Mouse (Mus musculus) gastrocnemius, adult 18-20 months (tissue): ENCODE measurements around the gene Kcnj1. TPM values are rescaled to one million over a fixed set of nuclear protein-coding genes. Genes with fewer than 3 reads are reported as not detected.

ENCODE experiments used
- DNase-seq: peaks from one replicate; pipeline ENCODE4 v3.0.0; 2021; ENCODE audit warnings: low spot score
- total RNA-seq, 2 experiments: library from RNA; stranded (reverse); gene quantifications; 2 replicates each; pipeline ENCODE4 v1.2.3; 2021

The Kcnj1 gene
- total RNA-seq, 2 experiments from 2014 or later: not detected

- no peak for DNase-seq
Measured at GRCm38 (mm10) chr9:32394761-32395161, 22.5 kb downstream of the Kcnj1 start.

DNA sequence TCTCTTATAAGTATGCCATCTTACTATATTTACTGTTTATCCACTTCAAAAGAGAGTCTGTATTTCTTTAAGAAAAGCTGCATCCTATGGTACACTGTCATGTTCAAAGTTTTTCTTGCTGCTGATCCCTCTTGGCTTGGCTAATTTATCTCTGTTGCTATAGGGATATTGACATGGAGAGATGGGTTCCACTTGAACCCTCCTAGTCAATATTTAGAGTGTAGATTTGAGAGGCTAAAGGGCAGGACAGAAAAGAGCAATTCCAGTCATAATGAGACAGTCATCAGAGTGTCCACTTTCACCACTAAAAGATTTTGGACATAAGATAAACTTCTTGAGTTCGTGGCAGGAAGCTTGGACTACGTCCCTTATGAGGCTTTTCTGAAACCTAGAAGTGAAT is 27.9 kb downstream of the Kcnj1 start:
- DNase-seq: no peak

GRCm38 (mm10) chr9:32400662-32401161 is 28.4 kb downstream of the Kcnj1 start:
- DNase-seq: no peak

- peak; percentile 39 for DNase-seq
Measured at GRCm38 (mm10) chr9:32405191-32405925, 33.1 kb downstream of the Kcnj1 start.

- DNase-seq: no peak
Measured at GRCm38 (mm10) chr9:32408730-32409059, 36.4 kb downstream of the Kcnj1 start.

DNA sequence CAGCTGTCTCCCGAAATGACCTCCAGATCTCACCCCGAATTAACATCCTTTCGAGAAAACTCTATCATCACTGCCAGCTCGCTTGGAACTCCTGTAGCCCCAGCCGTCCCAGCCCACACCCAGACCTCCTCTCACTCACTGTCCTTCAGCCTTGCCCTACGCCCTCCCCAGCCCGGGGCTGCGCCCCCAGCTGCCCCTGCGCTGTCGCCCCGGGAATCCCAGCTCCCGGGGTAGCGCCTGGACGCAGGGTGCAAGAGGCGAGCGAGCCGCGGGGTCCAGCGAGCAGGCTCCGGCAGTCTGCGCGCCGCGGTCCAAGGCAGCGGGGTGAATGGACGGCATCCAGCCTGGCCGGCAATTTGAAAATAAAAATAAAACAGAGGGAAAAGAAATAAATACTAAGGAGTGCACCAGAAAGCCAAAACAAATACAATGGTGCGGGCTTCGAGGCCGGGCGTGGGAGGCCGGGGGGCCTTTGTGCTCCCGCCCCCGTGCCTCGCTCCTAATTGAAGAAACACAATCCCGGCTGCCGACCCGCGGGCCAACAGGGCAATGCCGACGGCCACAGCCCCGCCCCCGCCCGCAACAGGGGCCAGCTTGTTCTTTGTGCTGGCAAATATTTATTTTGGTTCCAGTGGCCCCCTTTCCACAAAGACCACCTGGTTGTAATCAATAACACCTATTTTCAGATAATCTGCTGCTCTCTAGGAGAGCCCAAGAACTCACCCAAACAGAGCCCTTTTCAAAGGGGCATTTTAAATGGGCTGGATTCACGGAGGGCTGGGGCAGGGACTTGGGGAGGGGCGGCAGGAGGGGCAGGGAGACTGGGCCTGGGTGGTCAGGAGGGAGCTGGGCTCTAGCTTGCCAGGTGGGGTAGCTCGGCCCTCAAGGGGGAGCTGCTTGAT is 37.0 kb downstream of the Kcnj1 start:
- no peak for DNase-seq

DNA sequence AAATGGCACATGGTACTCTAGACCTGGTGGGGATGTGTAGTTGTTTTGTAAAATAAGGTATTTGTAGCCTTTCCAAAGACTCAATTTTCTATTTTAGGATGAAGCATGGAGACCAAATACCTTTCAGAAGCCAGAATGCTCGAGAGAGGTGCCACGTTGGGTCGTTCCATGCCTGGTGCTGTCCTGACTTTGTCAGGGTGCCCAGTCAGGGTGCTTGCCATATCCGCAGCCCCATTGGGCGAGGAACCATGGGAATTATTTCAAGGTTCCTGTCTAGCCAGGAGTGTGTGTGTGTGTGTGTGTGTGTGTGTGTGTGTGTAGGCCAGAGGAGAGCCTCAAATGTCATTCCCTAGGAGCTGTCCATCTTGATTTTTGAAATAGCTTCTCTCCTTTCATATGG is 38.4 kb downstream of the Kcnj1 start:
- DNase-seq: no peak

- DNase-seq: no peak
Measured at GRCm38 (mm10) chr9:32411507-32411906, 39.2 kb downstream of the Kcnj1 start.

- no peak for DNase-seq
Measured at GRCm38 (mm10) chr9:32412836-32413580, 40.7 kb downstream of the Kcnj1 start.

- DNase-seq: no peak
Measured at GRCm38 (mm10) chr9:32414956-32415355, 42.7 kb downstream of the Kcnj1 start.

- no peak for DNase-seq
Measured at GRCm38 (mm10) chr9:32415952-32416351, 43.7 kb downstream of the Kcnj1 start.

- DNase-seq: no peak
Measured at GRCm38 (mm10) chr9:32417466-32418116, 45.3 kb downstream of the Kcnj1 start.

- DNase-seq: no peak
Measured at GRCm38 (mm10) chr9:32420711-32421110, 48.4 kb downstream of the Kcnj1 start.

DNA sequence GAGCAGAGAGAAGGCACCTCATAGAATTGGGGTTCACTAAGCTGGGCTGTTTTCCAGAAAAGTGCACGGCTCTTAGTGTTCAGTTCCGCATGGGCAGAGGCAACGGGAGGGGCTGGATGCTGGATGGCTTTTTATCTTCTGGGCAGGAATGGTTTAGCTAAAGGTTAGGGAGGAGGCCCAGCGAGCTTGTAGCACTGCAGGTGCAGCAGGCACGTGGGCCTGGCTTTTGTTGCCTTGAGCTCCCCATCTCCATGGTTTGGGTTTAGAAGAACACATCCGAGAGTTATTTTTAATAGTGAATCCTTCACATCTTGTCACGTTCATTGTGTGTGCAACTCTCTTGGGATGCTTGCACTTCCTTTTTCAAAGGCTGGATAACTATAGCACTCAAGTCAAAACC is 53.0 kb downstream of the Kcnj1 start:
- no peak for DNase-seq

- no peak for DNase-seq
Measured at GRCm38 (mm10) chr9:32431061-32431460, 58.8 kb downstream of the Kcnj1 start.

- no peak for DNase-seq
Measured at GRCm38 (mm10) chr9:32434241-32435213, 62.2 kb downstream of the Kcnj1 start.

- DNase-seq: no peak
Measured at GRCm38 (mm10) chr9:32443115-32443514, 70.8 kb downstream of the Kcnj1 start.

DNA sequence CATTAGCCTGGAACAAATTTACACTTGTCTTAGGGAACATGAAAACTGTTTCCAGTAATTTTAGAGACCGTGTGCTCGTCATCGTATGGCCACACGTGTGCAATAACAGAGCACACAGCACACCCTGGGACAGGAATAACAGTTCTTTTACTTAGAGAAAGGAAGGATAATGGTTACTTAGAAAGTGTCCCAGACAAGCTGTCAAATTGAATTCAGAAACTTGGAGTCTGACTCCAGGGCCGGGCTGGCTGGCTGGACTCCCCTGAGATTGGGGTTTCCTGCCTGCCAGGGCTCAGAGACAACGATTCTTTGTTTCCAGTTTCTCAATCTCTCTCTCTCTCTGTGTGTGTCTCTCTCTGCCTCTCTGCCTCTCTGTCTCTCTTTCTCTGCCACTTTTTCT is 71.5 kb downstream of the Kcnj1 start:
- peak; percentile 29 for DNase-seq

DNA sequence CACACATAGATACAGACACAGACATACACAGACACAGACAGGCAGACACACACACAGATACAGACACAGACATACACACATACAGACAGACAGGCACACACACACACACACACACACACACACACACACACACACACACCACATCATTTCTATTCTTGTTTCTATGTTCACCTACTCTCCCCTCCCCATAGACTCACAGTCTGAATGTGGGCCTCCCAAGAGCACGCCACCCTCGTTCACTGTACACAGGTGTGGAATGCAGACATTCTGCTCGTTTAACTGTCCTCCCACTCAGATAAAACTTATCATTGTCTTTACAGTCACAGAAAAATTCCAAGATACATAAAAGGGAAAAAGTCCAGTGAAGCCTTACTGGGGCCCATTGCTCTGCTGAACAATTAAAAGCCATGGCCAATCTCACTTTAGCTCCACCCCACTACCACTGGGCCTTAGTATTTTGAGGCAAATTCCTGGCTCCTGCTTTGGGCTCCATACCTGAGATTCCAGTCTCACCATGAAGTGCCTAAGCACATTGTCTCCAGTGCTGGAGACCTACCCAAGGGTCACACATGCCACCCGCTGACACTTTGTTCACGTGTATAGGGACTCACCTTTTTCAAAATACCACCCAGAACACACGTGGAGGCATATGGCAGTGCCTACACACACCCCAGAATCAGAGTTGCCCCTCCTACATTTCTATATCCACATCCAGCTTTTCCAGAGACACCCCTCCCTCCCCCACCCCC is 72.3 kb downstream of the Kcnj1 start:
- no peak for DNase-seq
